Mouse (Mus musculus) CD8-positive naive resting alpha-beta T cell, adult 2 months (primary cell): ENCODE data around the gene Mpc1.

Experiments
- DNase-seq, 2 experiments: peaks; one replicate each; pipeline ENCODE4 v3.0.0; 2022; ENCODE audit warnings: low read depth in 2 of 2, low spot score in 2 of 2

Gene Mpc1

GRCm38 (mm10) chr17:8282821-8283525 is at the start of gene Mpc1:
Gene Mpc1, plus strand, starts transcription at chr17:8282904.
- peak; percentile 29 to 54 for DNase-seq

- no peak for DNase-seq
Measured at GRCm38 (mm10) chr17:8233618-8234214, 49.0 kb upstream of the Mpc1 start.

GRCm38 (mm10) chr17:8234537-8234936 is 48.2 kb upstream of the Mpc1 start:
- DNase-seq, result no peak

GRCm38 (mm10) chr17:8235743-8236142 is 47.0 kb upstream of the Mpc1 start, which contains the start of gene Ccr6:
Gene Ccr6, plus strand, starts transcription at chr17:8236043.
- no peak for DNase-seq

- DNase-seq, result no peak
Measured at GRCm38 (mm10) chr17:8238012-8238710, 44.5 kb upstream of the Mpc1 start.

GRCm38 (mm10) chr17:8239561-8239960 is 43.1 kb upstream of the Mpc1 start:
- DNase-seq, result no peak

GRCm38 (mm10) chr17:8240517-8240916 is 42.2 kb upstream of the Mpc1 start:
- DNase-seq, result no peak

GRCm38 (mm10) chr17:8241645-8242044 is 41.1 kb upstream of the Mpc1 start:
- no peak for DNase-seq

- DNase-seq, result no peak
Measured at GRCm38 (mm10) chr17:8242186-8242585, 40.5 kb upstream of the Mpc1 start.

- DNase-seq, result no peak
Measured at GRCm38 (mm10) chr17:8244124-8244523, 38.6 kb upstream of the Mpc1 start.

GRCm38 (mm10) chr17:8246102-8246754 is 36.5 kb upstream of the Mpc1 start:
- no peak for DNase-seq

GRCm38 (mm10) chr17:8251704-8252103 is 31.0 kb upstream of the Mpc1 start:
- DNase-seq, result no peak

- no peak for DNase-seq
Measured at GRCm38 (mm10) chr17:8254268-8254667, 28.4 kb upstream of the Mpc1 start.

GRCm38 (mm10) chr17:8254914-8255313 is 27.8 kb upstream of the Mpc1 start:
- no peak for DNase-seq

GRCm38 (mm10) chr17:8255583-8255982 is 27.1 kb upstream of the Mpc1 start:
- no peak for DNase-seq

- DNase-seq, result no peak
Measured at GRCm38 (mm10) chr17:8256982-8257381, 25.7 kb upstream of the Mpc1 start.

GRCm38 (mm10) chr17:8264638-8265037 is 18.1 kb upstream of the Mpc1 start:
- DNase-seq, result peak; percentile 15 to 37

GRCm38 (mm10) chr17:8272054-8272749 is 10.5 kb upstream of the Mpc1 start:
- no peak for DNase-seq

GRCm38 (mm10) chr17:8272951-8273350 is 9.8 kb upstream of the Mpc1 start:
- DNase-seq, result no peak

GRCm38 (mm10) chr17:8276071-8276470 is 6.6 kb upstream of the Mpc1 start:
- no peak for DNase-seq

- DNase-seq, result no peak
Measured at GRCm38 (mm10) chr17:8276680-8277079, 6.0 kb upstream of the Mpc1 start.
